Mouse (Mus musculus): Measurements from ENCODE around the gene Dock4. TPM values are rescaled to one million over a fixed set of nuclear protein-coding genes. Genes with fewer than 3 reads are reported as not detected.

The Dock4 gene
- total and polyA plus RNA-seq, 3 experiments: 0.26 to 0.67 (median 0.38) TPM

DNA sequence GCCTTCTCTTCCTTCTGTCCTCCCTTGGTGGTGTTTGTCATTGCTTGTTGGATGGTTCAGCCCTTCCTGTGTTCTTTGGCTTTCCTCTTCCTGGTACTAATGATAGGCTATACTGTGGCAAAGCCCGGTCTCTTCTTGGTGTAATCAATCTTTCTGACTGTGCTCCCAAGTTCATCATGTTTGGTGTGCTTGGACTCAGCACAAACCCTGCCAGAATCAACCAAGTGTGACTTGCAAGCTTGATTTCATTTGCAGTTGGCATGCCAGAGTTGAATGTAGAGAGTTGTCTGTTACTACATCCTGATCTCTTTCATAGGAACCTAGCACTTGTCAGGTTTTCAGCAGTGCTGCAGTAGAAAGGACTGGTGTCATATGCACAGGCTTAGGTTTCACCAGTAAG lies 106.4 kb downstream of the Dock4 start:
- no peak overlapping the region for H3K9ac ChIP-seq (ENCODE audit: insufficient read depth, low read depth)
- no peaks in the 10 kb centered on the region for H3K9me3 ChIP-seq (replicated peaks; ENCODE audit: low read length)
- H3K27me3 ChIP-seq (replicated peaks): no peaks in the 10 kb centered on the region
- dilution Hi-C loops (cut with MboI; ENCODE audit: extremely low pct_ligation_motif_present, extremely low pct_unique_long_range_greater_than_20kb, low sequenced_read_pairs): no loop called here
- H3K27ac ChIP-seq (ENCODE audit: insufficient read depth, low read depth): no peak overlapping the region
- H3K4me1 ChIP-seq (ENCODE audit: control insufficient read depth in 1 of 2, insufficient read depth in 2 of 2): no peaks in the 10 kb centered on the region
- no peak overlapping the region for H3K4me2 ChIP-seq (ENCODE audit: insufficient read depth, low read depth, poor library complexity, severe bottlenecking)
- in situ Hi-C loops (cut with MboI; ENCODE audit: low pct_ligation_motif_present, low pct_unique_long_range_greater_than_20kb, low sequenced_read_pairs): no loop called here
- H3K4me3 ChIP-seq (replicated peaks in 1 of 3; ENCODE audit: low read depth in 2 of 3, low read length in 2 of 3, poor library complexity in 1 of 3): no peak overlapping the region
- no peaks in the 10 kb centered on the region for H3K79me2 ChIP-seq (replicated peaks; ENCODE audit: control insufficient read depth, extremely low read depth, insufficient read depth, poor library complexity, severe bottlenecking)
- H3K36me3 ChIP-seq (replicated peaks in 1 of 2; ENCODE audit: control insufficient read depth in 1 of 2, insufficient read depth in 1 of 2, low read length in 1 of 2): no peaks in the 10 kb centered on the region
- no peak for DNase-seq (ENCODE audit: extremely low read depth)
- TF ChIP-seq IRF4 (IDR thresholded peaks at IDR 0.05; ENCODE audit: low read depth, low read length) (no peak), E2F4 (IDR thresholded peaks at IDR 0.05; ENCODE audit: insufficient replicate concordance, low read depth, low read length) (no peak), ZNF384 (IDR thresholded peaks at IDR 0.05; ENCODE audit: low read depth, low read length) (no peak), KAT2A (IDR thresholded peaks at IDR 0.05; ENCODE audit: insufficient replicate concordance, low read length) (no peak), POLR2AphosphoS2 (IDR thresholded peaks at IDR 0.05; ENCODE audit: low read depth, low read length) (no peak), MAZ (IDR thresholded peaks at IDR 0.05; ENCODE audit: low read depth, low read length) (no peak), JUND (conservative IDR thresholded peaks at IDR 0.05; ENCODE audit: low read depth, low read length) (no peak), MAX (IDR thresholded peaks at IDR 0.05; ENCODE audit: low read length) (no peak), RAD21 (IDR thresholded peaks at IDR 0.05; ENCODE audit: low read depth, low read length) (no peak), ZC3H11A (IDR thresholded peaks at IDR 0.05; ENCODE audit: low read depth, low read length) (no peak), JUN (IDR thresholded peaks at IDR 0.05; ENCODE audit: insufficient read depth, low read depth, low read length) (no peak), SIN3A (IDR thresholded peaks at IDR 0.05; ENCODE audit: low read length) (no peak), EP300 (IDR thresholded peaks at IDR 0.05; ENCODE audit: low read length) (no peak), NRF1 (IDR thresholded peaks at IDR 0.05; ENCODE audit: low read depth, low read length) (no peak), UBTF (IDR thresholded peaks at IDR 0.05; ENCODE audit: low read depth, low read length) (no peak), POLR2A (IDR thresholded peaks at IDR 0.05; ENCODE audit: low read depth, low read length) (no peak), TBP (conservative IDR thresholded peaks at IDR 0.05; ENCODE audit: low read depth, low read length) (no peak)

DNA sequence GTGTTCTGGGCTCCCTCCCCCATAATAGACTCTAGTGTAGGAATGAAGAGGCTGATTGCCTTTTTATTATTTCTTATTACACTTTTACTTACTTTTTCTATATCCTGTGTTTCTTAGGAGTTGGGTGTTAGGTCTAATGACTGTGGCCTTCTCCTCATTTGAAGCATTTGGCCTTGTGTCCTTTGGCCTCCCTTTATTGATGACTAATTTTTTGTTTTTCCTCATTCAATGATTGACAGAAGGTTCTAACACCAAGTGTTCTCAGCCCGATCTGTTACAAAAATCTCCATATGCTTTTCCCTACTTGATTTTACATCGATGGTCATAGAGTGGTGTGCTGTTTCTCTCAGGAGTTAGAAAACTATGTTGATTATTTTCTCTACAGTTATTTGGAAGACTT lies 108.2 kb downstream of the Dock4 start:
- Histone ChIP-seq H3K27ac (ENCODE audit: insufficient read depth, low read depth) (no peak overlapping the region), H3K4me2 (ENCODE audit: insufficient read depth, low read depth, poor library complexity, severe bottlenecking) (no peak overlapping the region), H3K4me1 (ENCODE audit: control insufficient read depth in 1 of 2, insufficient read depth in 2 of 2) (peaks cover 0 to 13% of the 10 kb centered on the region in 2 experiments; a peak in 3 of 4 replicates), H3K4me3 (replicated peaks in 1 of 3; ENCODE audit: low read depth in 2 of 3, low read length in 2 of 3, poor library complexity in 1 of 3) (no peak overlapping the region), H3K9ac (ENCODE audit: insufficient read depth, low read depth) (no peak overlapping the region), H3K79me2 (replicated peaks; ENCODE audit: control insufficient read depth, extremely low read depth, insufficient read depth, poor library complexity, severe bottlenecking) (no peaks in the 10 kb centered on the region), H3K27me3 (replicated peaks) (no peaks in the 10 kb centered on the region), H3K36me3 (replicated peaks in 1 of 2; ENCODE audit: control insufficient read depth in 1 of 2, insufficient read depth in 1 of 2, low read length in 1 of 2) (no peaks in the 10 kb centered on the region), H3K9me3 (replicated peaks; ENCODE audit: low read length) (no peaks in the 10 kb centered on the region)
- in situ Hi-C loops (cut with MboI; ENCODE audit: low pct_ligation_motif_present, low pct_unique_long_range_greater_than_20kb, low sequenced_read_pairs): no loop called here
- DNase-seq (ENCODE audit: extremely low read depth): no peak
- TF ChIP-seq CHD1 (IDR thresholded peaks at IDR 0.05; ENCODE audit: low read depth, low read length) (no peak), CHD2 (IDR thresholded peaks at IDR 0.05; ENCODE audit: low read length) (no peak), JUN (IDR thresholded peaks at IDR 0.05; ENCODE audit: insufficient read depth, low read depth, low read length) (no peak), ZMIZ1 (IDR thresholded peaks at IDR 0.05; ENCODE audit: low read depth, low read length) (no peak)
- dilution Hi-C loops (cut with MboI; ENCODE audit: extremely low pct_ligation_motif_present, extremely low pct_unique_long_range_greater_than_20kb, low sequenced_read_pairs): no loop called here

Data from CH12.LX (cell line).